Mouse (Mus musculus): ENCODE measurements at regions not wholly inside any gene's neighbourhood (a gene's known extent, or its start where the extent isn't known, plus 50 kb on each side); places are given as distances from the start of the nearest gene placed in this dataset.
A peak's percentile ranks its signal among the peaks of the same experiment; 100 is the strongest.
"Not testable (repeated sequence)": the region's sequence is repeated elsewhere in the genome, so short reads cannot be mapped to it uniquely, and the experiment has no call there.

DNA sequence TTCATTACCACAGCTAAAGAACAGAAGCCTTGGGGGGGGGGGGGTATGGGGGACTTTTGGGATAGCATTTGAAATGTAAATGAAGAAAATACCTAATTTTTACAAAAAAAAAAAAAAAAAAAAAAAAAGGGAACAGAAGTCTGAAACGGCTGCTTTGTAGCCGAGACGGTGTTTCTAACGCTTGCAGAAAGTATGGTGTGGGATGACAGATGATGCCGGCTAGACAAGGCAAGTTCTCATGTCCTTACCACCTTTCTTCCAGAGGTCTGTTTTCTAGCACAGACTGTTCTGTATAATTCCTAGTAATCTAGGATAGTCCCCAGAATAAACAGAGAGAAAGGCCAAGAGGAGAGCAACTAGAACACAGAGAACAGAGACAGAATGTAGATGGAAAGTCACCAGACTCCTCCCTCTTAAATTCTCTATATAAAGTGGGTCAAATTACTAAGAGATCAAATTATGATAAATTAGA is 67.2 kb upstream of the Chd2 start:
- no peak for DNase-seq (ENCODE audit: low spot score)

DNA sequence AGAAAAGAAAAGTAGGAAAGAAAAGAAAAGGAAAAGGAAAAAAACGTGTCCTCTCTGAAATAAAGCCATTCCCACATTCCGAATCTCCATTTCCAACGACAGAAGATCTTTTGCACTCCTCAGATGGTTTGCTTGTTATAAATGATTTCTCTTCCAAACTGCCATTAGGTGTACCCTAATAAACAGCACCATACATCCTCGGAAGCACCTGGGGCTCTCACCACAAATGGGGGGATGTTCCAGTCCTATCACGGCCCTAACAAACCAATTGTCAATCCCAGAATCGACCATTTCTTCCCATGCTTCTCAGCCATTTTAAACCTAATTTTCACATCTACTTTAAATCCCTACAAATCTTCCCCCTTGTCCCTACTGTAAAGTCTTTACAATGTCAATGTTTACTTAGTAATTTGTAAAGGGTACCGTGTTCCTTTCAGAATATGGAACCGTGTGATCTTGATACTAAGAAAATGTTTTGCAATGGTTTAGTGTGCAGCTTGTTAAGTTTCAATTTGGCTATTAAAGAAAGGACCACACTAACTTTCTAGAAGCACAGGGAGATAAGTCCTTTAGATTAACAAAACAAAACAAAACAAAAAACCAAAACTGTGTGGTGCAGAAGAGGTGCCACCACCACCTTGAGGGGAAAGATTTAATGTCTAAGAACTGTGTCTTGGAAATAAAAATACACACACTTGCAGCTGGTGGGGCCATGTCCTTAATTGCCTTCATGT is 66.6 kb upstream of the Chd2 start:
- DNase-seq (ENCODE audit: low spot score): no peak

DNA sequence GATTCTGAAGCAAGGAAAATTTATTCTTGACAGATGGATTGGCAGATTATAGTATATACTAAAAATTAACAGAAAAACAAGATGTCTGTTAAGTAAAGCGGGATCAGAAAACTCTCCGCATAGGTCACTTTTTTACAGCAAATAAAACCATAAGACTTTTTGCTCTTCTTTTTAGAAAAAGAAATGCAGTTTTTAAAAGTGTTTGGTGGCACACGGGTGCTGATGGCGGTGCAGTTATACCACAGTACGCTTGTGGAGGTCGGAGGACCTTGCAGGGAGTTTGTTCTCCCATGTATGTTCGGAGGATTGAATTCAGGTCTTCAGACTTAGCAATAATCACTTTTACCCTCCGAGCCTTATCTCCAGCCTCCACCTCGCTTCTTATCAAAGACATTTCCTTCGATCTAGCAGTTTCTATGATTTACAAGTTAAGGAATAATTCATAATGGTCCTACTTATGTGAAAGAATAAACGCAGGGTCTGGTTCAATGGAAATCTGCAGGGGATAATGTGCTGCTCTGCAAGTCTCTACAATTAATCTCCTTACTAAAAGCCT is 65.9 kb upstream of the Chd2 start:
- DNase-seq (ENCODE audit: low spot score): no peak

DNA sequence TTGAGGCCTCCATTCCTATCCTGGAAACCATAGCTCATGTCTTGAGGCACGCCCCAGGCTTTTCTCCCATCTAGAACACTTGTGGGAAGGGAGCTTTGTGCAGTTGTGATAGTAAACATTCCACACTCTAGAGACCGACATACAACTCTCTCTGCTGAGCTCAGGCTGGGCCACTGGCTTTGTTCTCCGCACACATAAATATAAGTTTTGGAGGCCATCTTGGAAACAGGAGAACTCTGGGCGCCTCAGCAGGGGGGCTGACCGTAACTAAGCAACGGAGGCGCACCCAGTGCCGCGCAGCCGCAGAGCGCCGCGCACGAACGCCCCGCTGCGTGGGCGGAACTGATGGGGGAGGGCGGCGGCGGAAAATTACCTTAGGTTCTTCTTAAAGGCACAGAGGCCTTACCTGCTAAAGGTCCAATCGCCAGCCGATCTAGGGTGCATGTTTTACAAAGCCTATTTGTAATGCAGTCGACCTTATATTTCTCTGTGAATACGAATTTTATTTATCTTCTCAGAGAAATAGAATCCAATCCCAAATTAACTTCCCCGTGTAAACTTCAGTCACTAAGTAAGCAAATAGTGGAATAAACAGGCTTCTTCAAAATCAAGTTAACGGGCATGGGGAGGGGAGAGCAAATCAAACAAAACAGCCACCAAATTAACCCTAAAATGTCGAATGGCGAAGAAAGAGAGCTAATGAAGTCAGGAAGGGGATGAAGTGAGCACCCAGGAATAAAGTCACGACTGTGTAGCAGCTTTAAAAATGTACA is 65.2 kb upstream of the Chd2 start:
- peak; percentile 94 for DNase-seq (ENCODE audit: low spot score)

DNA sequence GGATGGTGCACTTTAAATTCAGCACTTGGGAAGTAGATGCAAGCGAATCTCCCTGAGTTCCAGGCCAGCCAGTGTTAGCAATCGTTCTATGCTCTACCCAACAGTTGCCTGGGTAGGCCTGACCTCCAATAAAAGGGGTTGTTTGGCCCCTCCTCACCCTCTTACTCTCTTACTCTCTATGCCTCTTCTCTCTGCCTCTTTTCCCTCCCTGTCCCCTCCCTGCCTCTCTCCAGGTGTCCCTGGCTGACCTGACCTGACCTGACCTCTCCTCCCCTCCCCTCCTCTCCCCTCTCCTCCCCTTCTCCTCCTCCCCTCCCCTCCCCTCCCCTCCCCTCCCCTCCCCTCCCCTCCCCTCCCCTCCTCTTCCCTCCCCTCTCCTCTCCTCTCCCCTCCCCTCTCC is 63.0 kb upstream of the Chd2 start:
- DNase-seq (ENCODE audit: low spot score): no peak

DNA sequence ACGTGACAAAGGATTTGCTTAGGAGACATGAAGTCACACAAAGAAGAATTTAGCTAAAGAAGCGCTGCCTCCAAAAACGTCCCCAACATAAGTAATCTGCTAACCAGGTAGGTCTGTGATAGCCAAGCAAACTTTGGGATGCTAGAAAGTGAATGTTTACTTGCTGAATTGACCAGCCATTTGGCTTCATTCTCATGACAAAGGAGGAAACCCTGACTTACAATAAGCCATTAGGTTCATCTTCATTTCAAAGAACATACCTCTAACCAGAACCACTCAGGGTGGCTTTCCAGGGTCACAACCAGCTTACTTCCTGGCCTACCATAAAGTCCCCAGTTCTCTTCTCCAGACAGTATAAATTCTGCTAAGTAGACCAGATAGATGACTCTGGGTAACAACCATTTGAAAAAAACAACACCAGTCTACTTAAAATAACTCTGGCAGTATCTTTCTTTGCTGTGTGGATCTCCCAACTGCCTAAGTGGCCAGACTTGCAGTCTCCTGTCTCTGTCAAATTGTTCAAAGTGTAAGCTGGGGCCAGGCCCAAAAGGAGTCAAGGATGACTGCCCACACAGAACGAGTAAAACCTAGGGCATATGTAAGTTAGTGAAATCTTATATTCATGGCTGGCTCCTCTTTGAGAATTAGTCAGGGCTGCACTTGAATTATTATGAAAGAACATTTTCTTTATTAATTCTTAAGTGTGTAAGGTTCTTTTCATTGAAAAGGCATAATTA is 61.4 kb upstream of the Chd2 start:
- DNase-seq (ENCODE audit: low spot score): no peak

DNA sequence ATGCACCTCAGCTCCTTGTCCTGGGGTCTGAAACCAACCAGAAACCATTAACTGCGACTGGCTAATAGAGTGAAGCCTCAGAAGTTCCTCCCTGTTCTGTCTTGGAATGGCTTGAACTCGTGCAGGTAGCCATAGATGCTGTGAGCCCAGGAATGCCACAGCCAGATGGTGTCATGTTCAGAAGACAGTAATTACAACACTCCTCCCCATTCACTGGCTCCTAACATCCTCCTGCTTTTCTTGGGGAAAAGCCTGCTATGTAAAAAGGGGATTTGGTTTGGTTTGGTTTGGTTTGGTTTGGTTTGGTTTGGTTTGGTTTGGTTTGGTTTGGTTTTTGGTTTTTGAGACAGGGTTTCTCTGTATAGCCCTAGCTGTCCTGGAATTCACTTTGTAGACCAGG is 59.7 kb upstream of the Chd2 start:
- DNase-seq (ENCODE audit: low spot score): no peak

DNA sequence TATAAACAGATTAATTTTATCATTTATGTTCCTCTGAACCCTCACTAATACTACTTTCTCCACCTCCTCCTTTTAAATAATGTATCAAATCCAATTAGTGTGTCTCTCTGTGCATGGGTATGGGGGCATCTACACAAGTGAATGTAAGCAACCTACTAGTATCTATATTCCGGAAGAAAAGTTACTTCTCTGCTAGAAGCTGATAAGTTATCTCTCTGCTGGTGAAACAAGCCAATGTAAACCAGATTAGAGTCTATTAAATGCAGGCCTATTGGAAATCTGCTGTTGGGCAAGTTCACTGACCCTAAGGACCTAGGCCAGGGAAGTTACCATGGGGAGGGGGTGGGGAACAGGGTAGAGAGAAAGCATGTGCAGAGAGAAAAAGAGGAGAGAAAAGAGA is 59.1 kb upstream of the Chd2 start:
- DNase-seq (ENCODE audit: low spot score): no peak

DNA sequence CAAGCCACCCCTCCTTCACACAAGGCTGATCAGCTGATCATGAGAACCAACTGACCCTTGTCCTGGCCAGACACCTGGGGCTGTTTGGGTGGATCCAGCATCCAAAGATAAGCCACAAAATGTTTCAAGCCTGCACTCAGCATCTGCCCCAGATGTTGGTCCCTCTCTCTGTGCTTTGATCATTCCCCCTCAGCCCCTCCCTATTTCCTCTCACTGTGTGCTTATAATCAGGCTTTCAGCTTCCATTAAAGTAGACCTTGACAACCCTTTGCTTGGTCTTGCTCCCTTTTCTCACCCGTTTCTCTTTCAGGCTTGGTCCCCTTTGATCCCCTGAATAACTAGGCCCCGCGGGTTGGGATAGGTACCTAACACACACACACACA is 58.4 kb upstream of the Chd2 start:
- not testable (repeated sequence) for DNase-seq (ENCODE audit: low spot score)

DNA sequence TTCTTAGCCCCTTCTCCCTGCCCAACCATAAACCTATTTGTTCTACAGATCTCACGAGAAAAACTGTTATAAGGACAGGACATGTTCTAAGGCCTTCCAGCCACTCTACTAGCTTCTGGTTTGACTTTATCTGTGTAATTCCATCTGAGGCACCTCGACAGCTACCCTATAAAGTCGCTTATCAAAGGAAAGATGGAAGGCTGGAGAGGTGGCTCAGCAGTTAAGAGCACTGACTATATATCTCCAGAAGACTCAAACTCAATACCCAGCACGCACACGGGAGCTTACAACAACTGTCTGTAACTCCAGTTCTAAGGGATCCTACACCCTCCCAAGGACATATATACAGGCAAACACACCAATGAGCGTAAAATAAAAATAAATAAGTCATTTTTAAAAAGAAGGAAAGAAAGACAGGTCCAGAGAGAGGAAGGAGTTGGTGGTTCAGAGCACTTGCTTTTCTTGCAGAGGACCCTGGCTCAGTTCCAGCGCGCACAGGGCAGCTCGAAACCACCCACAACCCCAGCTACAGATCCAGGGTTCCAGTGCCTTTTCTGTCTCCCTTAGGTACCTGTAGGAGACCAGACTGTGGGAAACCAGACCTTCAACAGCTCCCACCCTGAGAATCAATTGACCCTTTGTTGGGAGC is 57.8 kb upstream of the Chd2 start:
- no peak for DNase-seq (ENCODE audit: low spot score)

DNA sequence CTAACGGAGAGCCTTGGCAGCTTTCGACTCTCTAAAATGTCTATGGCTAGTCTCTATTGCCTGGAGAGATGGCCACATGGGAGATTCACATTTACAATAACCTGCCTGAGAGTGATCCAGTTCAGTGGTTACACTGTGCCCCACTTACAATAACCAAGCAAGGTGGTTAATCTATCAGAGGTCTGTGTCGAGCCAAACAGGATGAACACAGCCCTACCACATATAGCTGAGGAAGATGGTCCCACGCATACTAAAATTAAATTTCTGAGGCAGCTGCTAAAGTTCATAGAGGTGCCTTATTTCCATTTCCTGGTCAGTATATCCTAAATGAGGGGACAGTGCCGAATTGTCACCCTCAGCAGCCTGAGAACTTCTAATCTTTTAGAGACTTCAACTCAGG is 56.3 kb upstream of the Chd2 start:
- DNase-seq (ENCODE audit: low spot score): no peak

DNA sequence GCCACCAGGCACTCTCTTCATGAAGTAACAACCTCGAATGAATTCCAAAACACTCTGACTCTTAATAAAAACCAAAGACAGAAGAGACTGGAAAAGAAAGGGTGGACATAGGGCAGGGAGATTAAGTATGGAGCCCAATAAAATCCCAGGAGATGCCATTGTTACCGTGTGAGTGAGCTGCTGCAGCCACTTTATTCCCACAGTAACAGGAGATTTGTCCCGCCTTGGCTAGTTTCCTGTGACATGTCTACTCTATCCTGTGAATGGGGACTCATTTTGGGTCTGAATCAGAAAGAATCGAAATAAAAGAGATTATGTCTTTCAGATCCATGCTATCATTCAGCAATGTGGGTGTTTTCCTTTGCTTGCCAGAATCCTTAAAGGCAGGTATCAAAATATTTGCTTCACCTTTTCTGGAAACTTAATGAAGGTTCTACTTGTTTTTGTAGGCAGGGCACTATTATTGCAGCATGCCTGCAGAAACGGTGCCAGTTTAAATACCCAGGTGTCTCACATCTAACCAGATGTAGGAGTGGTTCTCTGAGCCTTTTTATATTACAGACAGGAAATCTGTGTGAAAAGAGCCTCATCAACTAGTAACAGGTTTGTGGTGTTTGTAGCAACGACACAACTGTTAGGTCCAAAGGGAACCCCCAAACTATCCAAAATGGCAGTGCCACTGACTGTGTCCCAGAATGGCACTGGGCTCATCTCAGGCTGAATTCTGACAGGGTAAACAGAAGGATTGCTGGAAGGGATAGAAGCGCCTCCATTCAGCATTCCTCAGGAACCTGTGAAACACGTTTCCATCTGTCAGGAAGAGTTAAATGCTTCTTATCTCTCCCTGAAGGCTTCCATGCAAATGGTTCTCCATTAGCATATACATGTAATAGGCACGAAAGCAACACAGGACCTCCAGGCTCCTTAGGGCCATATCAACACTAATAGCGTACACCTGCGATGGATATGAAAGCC is 55.5 kb upstream of the Chd2 start:
- no peak for DNase-seq (ENCODE audit: low spot score)

DNA sequence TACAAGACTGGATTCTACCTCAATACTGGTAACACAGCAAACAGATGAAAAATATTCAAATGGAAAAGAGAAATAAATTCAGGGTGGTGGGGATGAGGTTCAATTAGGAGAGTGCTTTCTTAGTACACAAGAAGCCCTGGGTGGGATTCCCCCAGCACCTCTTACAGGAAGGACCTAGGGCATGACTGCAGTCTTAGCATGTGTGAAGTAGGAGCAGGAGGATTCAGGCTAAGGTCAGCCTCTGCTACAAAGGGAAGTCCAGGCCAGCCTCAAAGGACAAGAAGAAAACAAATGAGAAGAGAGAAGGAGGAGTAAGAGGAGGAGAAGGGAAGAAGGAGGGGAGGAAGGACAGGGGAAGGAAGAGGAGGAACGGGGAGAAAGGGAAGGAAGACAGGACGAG is 54.8 kb upstream of the Chd2 start:
- DNase-seq (ENCODE audit: low spot score): no peak

DNA sequence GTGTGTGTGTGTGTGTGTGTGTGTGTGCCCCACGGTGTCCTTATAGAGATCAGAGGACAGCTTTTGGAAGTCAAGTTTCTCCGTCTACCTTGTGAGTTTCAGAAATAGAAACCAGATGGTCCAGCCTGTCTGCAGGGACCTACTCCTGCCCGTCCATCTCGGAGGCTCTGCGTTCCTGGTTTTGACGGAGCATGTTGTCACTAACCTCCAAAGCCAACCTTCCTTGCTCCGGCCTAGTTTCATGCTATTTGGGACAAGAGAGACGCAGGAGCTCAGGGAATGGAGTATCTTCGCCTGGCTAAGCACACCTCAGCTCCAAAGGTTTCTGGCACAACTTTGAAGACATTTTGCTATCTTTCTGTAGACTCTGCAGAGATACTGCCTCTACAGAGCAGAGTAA is 54.2 kb upstream of the Chd2 start:
- peak; percentile 63 for DNase-seq (ENCODE audit: low spot score)

DNA sequence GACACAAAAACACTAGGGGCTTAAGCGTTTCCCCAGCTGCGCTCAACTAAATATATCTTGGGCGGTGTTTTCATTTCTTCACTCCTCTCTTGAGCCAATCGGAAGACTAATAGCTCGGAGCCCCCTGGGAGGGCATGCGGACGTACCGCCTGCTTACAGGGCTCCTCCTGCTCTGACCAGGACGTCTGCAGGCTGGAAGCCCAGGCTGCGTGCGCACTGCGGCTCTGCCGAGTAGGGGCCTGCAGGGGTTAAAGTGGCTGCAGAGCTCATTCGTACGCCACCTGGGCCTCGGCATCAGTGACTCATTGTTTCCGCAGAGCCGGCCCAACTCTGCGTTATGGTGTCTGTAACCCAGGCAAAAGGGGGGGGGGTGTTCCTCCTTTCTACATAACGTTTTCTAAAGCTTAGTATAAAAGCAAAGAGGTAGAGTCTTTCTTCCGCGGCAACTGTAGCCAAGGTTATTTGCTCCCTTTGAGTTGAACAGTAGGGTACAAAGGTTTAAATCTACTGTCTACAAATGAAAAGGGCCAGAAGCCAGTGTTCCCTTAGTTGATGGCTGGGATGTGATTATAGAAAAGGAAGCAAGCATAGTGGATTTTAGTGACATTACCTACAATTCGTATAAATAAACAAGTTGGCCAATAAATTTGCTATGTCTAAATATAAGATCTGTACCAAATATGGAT is 53.7 kb upstream of the Chd2 start:
- peak; percentile 94 for DNase-seq (ENCODE audit: low spot score)

DNA sequence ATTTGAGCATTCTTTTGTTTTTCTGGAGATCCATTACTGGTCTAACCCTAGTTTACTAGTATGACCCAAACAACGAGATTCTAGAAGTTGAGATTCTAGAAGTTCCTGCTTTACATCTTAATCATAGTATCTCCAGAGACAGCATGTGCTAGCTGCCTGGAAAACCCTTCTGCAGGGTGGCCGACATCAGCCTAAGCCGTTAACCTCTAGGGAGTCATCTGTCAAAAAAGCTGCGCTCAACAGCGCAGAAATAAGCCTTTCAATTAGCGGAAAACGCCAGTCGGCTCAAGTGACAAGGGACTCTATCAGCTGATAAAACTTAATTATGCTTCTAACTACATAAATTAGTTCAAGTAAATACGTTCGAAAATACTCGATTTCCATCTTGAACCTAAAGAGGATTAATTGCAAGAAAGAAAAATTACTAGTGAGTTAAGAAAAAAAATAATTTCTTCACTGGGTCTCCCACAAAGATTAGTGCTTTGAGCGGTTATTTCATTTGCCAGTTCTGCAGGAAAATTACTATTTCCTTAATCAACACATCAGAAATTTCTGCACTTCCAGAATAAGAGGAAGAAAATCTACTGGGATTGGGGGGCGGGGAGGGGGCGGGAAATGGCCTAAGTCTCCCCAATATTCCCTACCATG is 53.0 kb upstream of the Chd2 start:
- DNase-seq (ENCODE audit: low spot score): no peak

DNA sequence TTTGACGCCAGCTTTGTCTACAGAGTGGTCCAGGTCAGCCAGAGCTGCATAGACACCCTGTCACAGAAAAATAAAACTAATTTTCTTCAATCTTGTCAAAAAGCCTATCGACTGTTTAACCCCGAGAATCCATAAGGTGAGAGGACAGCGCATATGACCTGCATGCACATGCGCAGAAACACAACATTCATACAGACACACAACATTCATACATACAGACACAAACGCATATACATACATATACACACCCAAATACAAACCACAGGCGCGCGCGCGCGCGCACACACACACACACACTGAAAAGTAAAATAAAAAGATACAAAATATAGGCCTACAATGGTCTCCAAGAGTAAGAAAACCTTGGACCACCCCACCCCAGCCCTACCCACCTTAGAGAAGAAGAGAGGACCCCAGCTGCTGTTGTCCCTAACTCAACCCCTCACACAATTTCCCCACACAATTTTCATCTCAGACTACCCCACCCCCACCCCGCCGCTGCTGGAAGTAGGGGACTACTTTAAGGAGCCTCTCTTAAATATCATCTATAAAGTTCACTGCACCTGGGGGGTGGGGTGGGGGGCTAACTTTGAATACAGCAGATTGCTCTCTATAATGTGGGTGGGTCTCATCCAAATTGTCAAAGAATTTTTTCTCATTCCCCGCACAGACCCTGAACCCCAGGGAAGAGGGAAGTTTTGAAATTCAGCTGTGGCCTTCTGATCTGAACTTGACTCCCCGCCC is 52.2 kb upstream of the Chd2 start:
- no peak for DNase-seq (ENCODE audit: low spot score)

DNA sequence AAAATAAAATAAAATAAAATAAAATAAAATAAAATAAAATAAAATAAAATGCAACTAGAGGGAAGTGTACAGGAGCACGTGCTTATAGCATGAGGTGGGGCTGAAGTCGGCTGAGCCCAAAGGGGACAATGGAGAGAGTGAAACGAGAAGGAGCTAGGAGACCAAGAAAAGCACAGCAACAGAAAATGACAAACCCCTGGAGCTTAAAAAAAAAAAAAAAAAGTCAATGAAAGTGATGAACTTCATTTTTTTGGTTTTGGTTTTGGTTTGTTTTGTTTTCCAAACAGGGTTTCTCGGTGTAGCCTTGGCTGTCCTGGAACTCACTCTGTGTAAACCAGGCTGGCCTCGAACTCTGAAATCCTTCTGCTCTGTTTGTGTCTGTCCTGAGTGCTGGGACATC is 51.2 kb upstream of the Chd2 start:
- DNase-seq (ENCODE audit: low spot score): no peak

All from gastrocnemius, adult 18-20 months (tissue).